9 mouse cellular contexts compared by ENCODE assay signal in the genomic region with DNA sequence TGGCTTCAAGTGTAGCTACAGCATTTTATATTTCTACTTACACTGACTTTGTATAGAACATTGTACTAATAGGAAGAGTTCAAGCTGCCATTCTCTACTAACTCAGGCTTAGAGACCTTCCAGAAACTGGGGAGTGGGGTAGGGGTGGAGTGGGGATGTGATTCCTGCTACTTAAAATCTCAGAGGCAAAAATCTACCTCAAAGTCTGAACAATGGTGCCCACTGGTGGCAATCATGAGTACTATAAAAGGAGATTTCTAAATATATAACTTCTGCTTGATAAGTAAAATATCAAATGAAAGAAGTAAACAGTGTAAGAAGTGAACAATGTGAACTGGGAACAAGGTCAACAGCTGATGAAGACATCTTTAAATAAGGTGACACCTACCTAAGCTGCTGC.
DNase-seq lines count a peak whose midpoint lies in the region; ATAC-seq and TF ChIP-seq lines count a peak whose summit lies in the region.
"Had no signal": no experiment of that assay in that cellular context is flagged by ENCODE, and none has a peak within 500 bp of the region (broad histone marks: within the 10 kb centered on the region; RNA-seq: fewer than 3 reads in every experiment).

No protein-coding gene starts in this region.

- H3K36me3 ChIP-seq in midbrain, postnatal 0 days (ENCODE audit: insufficient read depth, low read length) = peaks cover 16% of the 10 kb centered on the region
- H3K36me3 ChIP-seq in midbrain, embryonic 16.5 days (ENCODE audit: control insufficient read depth, insufficient read depth, low read length) = peaks cover 7% of the 10 kb centered on the region

- no peak overlapping the region for H3K9ac ChIP-seq in midbrain, postnatal 0 days (replicated peaks; ENCODE audit: low read length, poor library complexity, severe bottlenecking)
- no peak overlapping the region for H3K9ac ChIP-seq in midbrain, embryonic 16.5 days (ENCODE audit: low read depth, low read length)
- H3K9ac ChIP-seq: neural tube, embryonic 13.5 days had no signal

- H3K27me3 ChIP-seq in midbrain, postnatal 0 days (ENCODE audit: insufficient read depth, low read length) = no peaks in the 10 kb centered on the region
- no peaks in the 10 kb centered on the region for H3K27me3 ChIP-seq in midbrain, embryonic 16.5 days (ENCODE audit: control insufficient read depth, insufficient read depth, low read depth, low read length)
- H3K27me3 ChIP-seq: neural tube, embryonic 13.5 days had no signal

- no peak overlapping the region for H3K27ac ChIP-seq in midbrain, postnatal 0 days (ENCODE audit: low read depth, low read length)
- H3K27ac ChIP-seq in midbrain, embryonic 16.5 days (ENCODE audit: low read length) = no peak overlapping the region
- H3K27ac ChIP-seq: neural tube, embryonic 13.5 days had no signal

- peak; percentile 33 to 74 for DNase-seq in heart, postnatal 10 days
- DNase-seq in heart, adult 9 months (ENCODE audit: low spot score in 2 of 2) = no peak
- DNase-seq in midbrain, postnatal 0 days (ENCODE audit: low spot score) = peak; percentile 28
- DNase-seq in adrenal gland, postnatal 25 days = peak; percentile 44
- DNase-seq in retina, embryonic 14.5 days (ENCODE audit: low spot score) = peak; percentile 47
- DNase-seq in cerebellum, adult 11 months = no peak
- no peak for DNase-seq in frontal cortex, postnatal 14 days (ENCODE audit: low spot score in 2 of 2)

- no peaks in the 10 kb centered on the region for H3K4me1 ChIP-seq in midbrain, postnatal 0 days (ENCODE audit: insufficient read depth, low read length)
- H3K4me1 ChIP-seq in midbrain, embryonic 16.5 days (ENCODE audit: control insufficient read depth, insufficient read depth, low read length) = no peaks in the 10 kb centered on the region
- H3K4me1 ChIP-seq: neural tube, embryonic 13.5 days had no signal

- no peak overlapping the region for H3K4me3 ChIP-seq in midbrain, postnatal 0 days (ENCODE audit: low read depth, low read length)
- no peak overlapping the region for H3K4me3 ChIP-seq in midbrain, embryonic 16.5 days (ENCODE audit: low read depth, low read length)
- H3K4me3 ChIP-seq: neural tube, embryonic 13.5 days had no signal

- ATAC-seq in midbrain, postnatal 0 days (ENCODE audit: low FRiP score) = no peak
- ATAC-seq in midbrain, embryonic 16.5 days = no peak

- no peaks in the 10 kb centered on the region for H3K9me3 ChIP-seq in midbrain, postnatal 0 days (ENCODE audit: low read length)
- H3K9me3 ChIP-seq in midbrain, embryonic 16.5 days (replicated peaks; ENCODE audit: control insufficient read depth, low read length, poor library complexity, severe bottlenecking) = no peaks in the 10 kb centered on the region
- H3K9me3 ChIP-seq: neural tube, embryonic 13.5 days had no signal

- no peak overlapping the region for H3K4me2 ChIP-seq in midbrain, postnatal 0 days (ENCODE audit: low read depth, low read length, poor library complexity, severe bottlenecking)
- H3K4me2 ChIP-seq in midbrain, embryonic 16.5 days (ENCODE audit: low read length) = no peak overlapping the region
- H3K4me2 ChIP-seq: neural tube, embryonic 13.5 days had no signal

- intact Hi-C loops in heart, postnatal 10 days (cut with DNase I) = loop anchor here (2.0 to 5.0 kb wide), 2 partner anchors 62 to 83 kb away; no protein-coding TSS in a partner anchor

- peak; percentile 63 for TF ChIP-seq CTCF in midbrain, postnatal 0 days (IDR thresholded peaks at IDR 0.05)

Comparison
In these comparisons a context has a peak if more than half of its experiments do, and no peak if none do; other contexts are left out.
1. DNase-seq: peak in heart, postnatal 10 days (2 of 2), midbrain, postnatal 0 days (single experiment), adrenal gland, postnatal 25 days (single experiment) and retina, embryonic 14.5 days (single experiment); none in heart, adult 9 months (0 of 2), cerebellum, adult 11 months (single experiment) and frontal cortex, postnatal 14 days (0 of 2).